Mouse (Mus musculus) ES-Bruce4 (cell line): ENCODE data around the gene Has1. TPM values are rescaled to one million over a fixed set of nuclear protein-coding genes. Genes with fewer than 3 reads are reported as not detected.

Experiments used
- H3K27ac ChIP-seq: 2 replicates; pipeline ENCODE4 v1.5.1; 2012; ENCODE audit warnings: low read length, inconsistent platforms; ENCODE audit not compliant: insufficient read depth
- H3K27me3 ChIP-seq: 2 replicates; pipeline ENCODE4 v1.6.1; 2012; ENCODE audit warnings: mild to moderate bottlenecking, low read length, inconsistent platforms; ENCODE audit not compliant: control insufficient read depth, poor library complexity, insufficient read depth, severe bottlenecking
- H3K36me3 ChIP-seq: 2 replicates; pipeline ENCODE4 v1.6.1; 2012; ENCODE audit warnings: inconsistent platforms, mild to moderate bottlenecking, low read length, moderate library complexity; ENCODE audit not compliant: control insufficient read depth, poor library complexity, insufficient read depth, severe bottlenecking
- H3K4me1 ChIP-seq: one replicate; pipeline ENCODE4 v1.8.1; 2011; ENCODE audit warnings: low read length; ENCODE audit not compliant: control insufficient read depth, insufficient read depth
- H3K4me3 ChIP-seq: 2 replicates; pipeline ENCODE4 v1.5.1; 2011; ENCODE audit warnings: low read depth, mild to moderate bottlenecking, low read length
- H3K9ac ChIP-seq: 2 replicates; pipeline ENCODE4 v1.6.1; 2012; ENCODE audit warnings: low read depth, mild to moderate bottlenecking, inconsistent platforms; ENCODE audit not compliant: poor library complexity, severe bottlenecking
- H3K9me3 ChIP-seq: replicated peaks from 2 replicates; pipeline ENCODE4 v1.6.1; 2012; ENCODE audit warnings: mild to moderate bottlenecking, low read length, inconsistent platforms; ENCODE audit not compliant: control insufficient read depth, poor library complexity, insufficient read depth, severe bottlenecking
- CTCF ChIP-seq: IDR thresholded peaks from one replicate; pipeline ENCODE4 v1.8.1; 2011; ENCODE audit warnings: low read depth, low read length
- EP300 ChIP-seq: IDR thresholded peaks from 2 replicates; pipeline ENCODE4 v1.6.1; 2011; ENCODE audit warnings: low read depth, low read length; ENCODE audit not compliant: insufficient read depth
- POLR2A ChIP-seq: IDR thresholded peaks from one replicate; pipeline ENCODE4 v1.8.1; 2011; ENCODE audit warnings: low read length; ENCODE audit not compliant: insufficient read depth
- polyA plus RNA-seq: library from polyadenylated mRNA; stranded (reverse); fragments of >200 nt; gene quantifications from 2 replicates; pipeline ENCODE4 v1.2.4, GENCODE M21; 2011; ENCODE audit warnings: low read depth; ENCODE audit not compliant: missing spikeins, insufficient read depth, insufficient read length

Has1 gene
- polyA plus RNA-seq, 1 experiment = not detected

- TF ChIP-seq CTCF = no peak
- no peak for TF ChIP-seq POLR2A
- no peak for TF ChIP-seq EP300
- Histone ChIP-seq H3K4me3 (no peak within 1 kb of the TSS), H3K27ac (no peak within 1 kb of the TSS), H3K9ac (no peak within 1 kb of the TSS), H3K36me3 (no peaks in the 10 kb centered on the region), H3K27me3 (no peaks in the 10 kb centered on the region), H3K9me3 (no peaks in the 10 kb centered on the region), H3K4me1 (no peaks in the 10 kb centered on the region)
Observed at GRCm38 (mm10) chr17:17883840-17884239, 28.8 kb upstream of the Has1 start, which contains the start of gene Fpr1. TSS of gene Fpr1 (minus strand) at chr17:17883940.

GRCm38 (mm10) chr17:17882672-17883071 is 27.7 kb upstream of the Has1 start:
- Histone ChIP-seq H3K27ac (no peak overlapping the region), H3K27me3 (no peaks in the 10 kb centered on the region), H3K4me1 (no peaks in the 10 kb centered on the region), H3K9ac (no peak overlapping the region), H3K36me3 (no peaks in the 10 kb centered on the region), H3K4me3 (no peak overlapping the region), H3K9me3 (no peaks in the 10 kb centered on the region)
- no peak for TF ChIP-seq POLR2A
- no peak for TF ChIP-seq EP300
- no peak for TF ChIP-seq CTCF

- H3K4me1 ChIP-seq = no peaks in the 10 kb centered on the region
- TF ChIP-seq CTCF (no peak), POLR2A (no peak), EP300 (no peak)
- H3K9ac ChIP-seq = no peak overlapping the region
- H3K4me3 ChIP-seq = no peak overlapping the region
- no peaks in the 10 kb centered on the region for H3K36me3 ChIP-seq
- no peaks in the 10 kb centered on the region for H3K27me3 ChIP-seq
- no peaks in the 10 kb centered on the region for H3K9me3 ChIP-seq
- no peak overlapping the region for H3K27ac ChIP-seq
Observed at GRCm38 (mm10) chr17:17879347-17879746, 24.3 kb upstream of the Has1 start.

GRCm38 (mm10) chr17:17871697-17872096 is 16.7 kb upstream of the Has1 start:
- TF ChIP-seq EP300 (no peak), CTCF (no peak), POLR2A (no peak)
- Histone ChIP-seq H3K9me3 (no peaks in the 10 kb centered on the region), H3K4me1 (no peaks in the 10 kb centered on the region), H3K36me3 (no peaks in the 10 kb centered on the region), H3K4me3 (no peak overlapping the region), H3K9ac (no peak overlapping the region), H3K27ac (no peak overlapping the region), H3K27me3 (no peaks in the 10 kb centered on the region)

- H3K4me1 ChIP-seq = no peaks in the 10 kb centered on the region
- no peak overlapping the region for H3K4me3 ChIP-seq
- H3K27ac ChIP-seq = no peak overlapping the region
- H3K9me3 ChIP-seq = no peaks in the 10 kb centered on the region
- H3K9ac ChIP-seq = no peak overlapping the region
- H3K36me3 ChIP-seq = no peaks in the 10 kb centered on the region
- no peak for TF ChIP-seq POLR2A
- H3K27me3 ChIP-seq = no peaks in the 10 kb centered on the region
Observed at GRCm38 (mm10) chr17:17870892-17871550, 16.0 kb upstream of the Has1 start.

- TF ChIP-seq CTCF (no peak), EP300 (no peak), POLR2A (no peak)
- H3K9ac ChIP-seq = no peak overlapping the region
- no peak overlapping the region for H3K27ac ChIP-seq
- H3K4me1 ChIP-seq = no peaks in the 10 kb centered on the region
- H3K27me3 ChIP-seq = no peaks in the 10 kb centered on the region
- H3K4me3 ChIP-seq = no peak overlapping the region
- H3K36me3 ChIP-seq = no peaks in the 10 kb centered on the region
- H3K9me3 ChIP-seq = no peaks in the 10 kb centered on the region
Observed at GRCm38 (mm10) chr17:17866801-17867469, 11.9 kb upstream of the Has1 start.
